Mouse (Mus musculus): ENCODE results near the gene 1110008P14Rik. TPM values are rescaled to one million over a fixed set of nuclear protein-coding genes. Genes with fewer than 3 reads are reported as not detected.

1110008P14Rik gene
- polyA plus RNA-seq, 1 experiment = 1,007 TPM

- peak overlapping the region; percentile 33 for H3K27ac ChIP-seq (ENCODE audit: insufficient read depth, low read length)
- TF ChIP-seq POLR2A (IDR thresholded peaks at IDR 0.05; ENCODE audit: extremely low read depth, insufficient read depth, low read length) = no peak
- no peak for TF ChIP-seq CTCF (IDR thresholded peaks at IDR 0.05; ENCODE audit: extremely low read depth, insufficient read depth, low read length)
- H3K4me1 ChIP-seq (ENCODE audit: control insufficient read depth, insufficient read depth, low read length) = peaks cover 9% of the 10 kb centered on the region
- peak overlapping the region; percentile 88 for H3K4me3 ChIP-seq (ENCODE audit: insufficient read depth, low read length)
These were observed 31.2 kb downstream of the 1110008P14Rik start for GRCm38 (mm10) chr2:32350471-32351051.

GRCm38 (mm10) chr2:32349625-32350255 lies 32.0 kb downstream of the 1110008P14Rik start:
- Histone ChIP-seq H3K4me3 (ENCODE audit: insufficient read depth, low read length) (peak overlapping the region; percentile 88), H3K27ac (ENCODE audit: insufficient read depth, low read length) (peak overlapping the region; percentile 62)

GRCm38 (mm10) chr2:32348311-32348710 lies 33.4 kb downstream of the 1110008P14Rik start:
- TF ChIP-seq CTCF (IDR thresholded peaks at IDR 0.05; ENCODE audit: extremely low read depth, insufficient read depth, low read length) = no peak
- TF ChIP-seq POLR2A (IDR thresholded peaks at IDR 0.05; ENCODE audit: extremely low read depth, insufficient read depth, low read length) = peak; percentile 29; the same call in 1 of the 2 replicates
- peak overlapping the region; percentile 88; the same call in 1 of the 2 replicates for H3K4me3 ChIP-seq (ENCODE audit: insufficient read depth, low read length)
- peaks cover 15% of the 10 kb centered on the region for H3K4me1 ChIP-seq (ENCODE audit: control insufficient read depth, insufficient read depth, low read length)
- peak overlapping the region; percentile 62 for H3K27ac ChIP-seq (ENCODE audit: insufficient read depth, low read length)

More at GRCm38 (mm10) chr2:32349625-32350255, 32.0 kb downstream of the 1110008P14Rik start:
- TF ChIP-seq POLR2A (IDR thresholded peaks at IDR 0.05; ENCODE audit: extremely low read depth, insufficient read depth, low read length) = 0 out of 2 replicates have a peak, but pooled peaks have one; percentile 39
- TF ChIP-seq CTCF (IDR thresholded peaks at IDR 0.05; ENCODE audit: extremely low read depth, insufficient read depth, low read length) = no peak
- H3K4me1 ChIP-seq (ENCODE audit: control insufficient read depth, insufficient read depth, low read length) = peaks cover 9% of the 10 kb centered on the region

GRCm38 (mm10) chr2:32347019-32347418 lies 34.7 kb downstream of the 1110008P14Rik start:
- TF ChIP-seq POLR2A (IDR thresholded peaks at IDR 0.05; ENCODE audit: extremely low read depth, insufficient read depth, low read length) = 0 out of 2 replicates have a peak, but pooled peaks have one; percentile 1
- no peak for TF ChIP-seq CTCF (IDR thresholded peaks at IDR 0.05; ENCODE audit: extremely low read depth, insufficient read depth, low read length)
- H3K4me1 ChIP-seq (ENCODE audit: control insufficient read depth, insufficient read depth, low read length) = peaks cover 19% of the 10 kb centered on the region
- H3K27ac ChIP-seq (ENCODE audit: insufficient read depth, low read length) = peak overlapping the region; percentile 40; the same call in 1 of the 2 replicates
- H3K4me3 ChIP-seq (ENCODE audit: insufficient read depth, low read length) = no peak overlapping the region

- H3K4me1 ChIP-seq (ENCODE audit: control insufficient read depth, insufficient read depth, low read length) = peaks cover 21% of the 10 kb centered on the region
- H3K27ac ChIP-seq (ENCODE audit: insufficient read depth, low read length) = peak overlapping the region; percentile 52
- no peak for TF ChIP-seq CTCF (IDR thresholded peaks at IDR 0.05; ENCODE audit: extremely low read depth, insufficient read depth, low read length)
- no peak for TF ChIP-seq POLR2A (IDR thresholded peaks at IDR 0.05; ENCODE audit: extremely low read depth, insufficient read depth, low read length)
These were observed 37.0 kb downstream of the 1110008P14Rik start for GRCm38 (mm10) chr2:32344598-32345321.

GRCm38 (mm10) chr2:32344056-32344455 lies 37.7 kb downstream of the 1110008P14Rik start:
- Histone ChIP-seq H3K4me1 (ENCODE audit: control insufficient read depth, insufficient read depth, low read length) (peaks cover 20% of the 10 kb centered on the region), H3K27ac (ENCODE audit: insufficient read depth, low read length) (peak overlapping the region; percentile 44), H3K4me3 (ENCODE audit: insufficient read depth, low read length) (no peak overlapping the region)
- TF ChIP-seq POLR2A (IDR thresholded peaks at IDR 0.05; ENCODE audit: extremely low read depth, insufficient read depth, low read length) (no peak), CTCF (IDR thresholded peaks at IDR 0.05; ENCODE audit: extremely low read depth, insufficient read depth, low read length) (no peak)

More at GRCm38 (mm10) chr2:32344598-32345321, 37.0 kb downstream of the 1110008P14Rik start:
- H3K4me3 ChIP-seq (ENCODE audit: insufficient read depth, low read length) = no peak overlapping the region

GRCm38 (mm10) chr2:32343351-32343671 lies 38.4 kb downstream of the 1110008P14Rik start:
- peaks cover 18% of the 10 kb centered on the region for H3K4me1 ChIP-seq (ENCODE audit: control insufficient read depth, insufficient read depth, low read length)
- peak overlapping the region; percentile 44 for H3K27ac ChIP-seq (ENCODE audit: insufficient read depth, low read length)
- no peak for TF ChIP-seq POLR2A (IDR thresholded peaks at IDR 0.05; ENCODE audit: extremely low read depth, insufficient read depth, low read length)
- no peak for TF ChIP-seq CTCF (IDR thresholded peaks at IDR 0.05; ENCODE audit: extremely low read depth, insufficient read depth, low read length)
- no peak overlapping the region for H3K4me3 ChIP-seq (ENCODE audit: insufficient read depth, low read length)

GRCm38 (mm10) chr2:32342539-32343350 lies 39.0 kb downstream of the 1110008P14Rik start:
- Histone ChIP-seq H3K27ac (ENCODE audit: insufficient read depth, low read length) (peak overlapping the region; percentile 44), H3K4me3 (ENCODE audit: insufficient read depth, low read length) (no peak overlapping the region), H3K4me1 (ENCODE audit: control insufficient read depth, insufficient read depth, low read length) (peaks cover 18% of the 10 kb centered on the region)
- TF ChIP-seq CTCF (IDR thresholded peaks at IDR 0.05; ENCODE audit: extremely low read depth, insufficient read depth, low read length) (no peak), POLR2A (IDR thresholded peaks at IDR 0.05; ENCODE audit: extremely low read depth, insufficient read depth, low read length) (peak; percentile 38; the same call in 1 of the 2 replicates)

GRCm38 (mm10) chr2:32342039-32342438 lies 39.7 kb downstream of the 1110008P14Rik start:
- peak overlapping the region; percentile 70 for H3K27ac ChIP-seq (ENCODE audit: insufficient read depth, low read length)
- H3K4me1 ChIP-seq (ENCODE audit: control insufficient read depth, insufficient read depth, low read length) = peaks cover 17% of the 10 kb centered on the region
- TF ChIP-seq POLR2A (IDR thresholded peaks at IDR 0.05; ENCODE audit: extremely low read depth, insufficient read depth, low read length) (no peak), CTCF (IDR thresholded peaks at IDR 0.05; ENCODE audit: extremely low read depth, insufficient read depth, low read length) (no peak)
- no peak overlapping the region for H3K4me3 ChIP-seq (ENCODE audit: insufficient read depth, low read length)
